21 mouse cellular contexts compared by ENCODE assay signal in genomic region chr11:100330235-100330634, GRCm38 (mm10). TPM values are rescaled to one million over a fixed set of nuclear protein-coding genes. Genes with fewer than 3 reads are reported as not detected.
A peak's percentile ranks its signal among the peaks of the same experiment; 100 is the strongest.
DNase-seq lines count a peak whose midpoint lies in the region; ATAC-seq and TF ChIP-seq lines count a peak whose summit lies in the region.
"Had no signal": no experiment of that assay in that cellular context is flagged by ENCODE, and none has a peak within 500 bp of the region (broad histone marks: within the 10 kb centered on the region; RNA-seq: fewer than 3 reads in every experiment).

No protein-coding gene starts in this region.

- no peak overlapping the region for H3K27ac ChIP-seq in hindbrain, embryonic 14.5 days
- H3K27ac ChIP-seq in hindbrain, embryonic 11.5 days (ENCODE audit: low read depth, low read length) = no peak overlapping the region
- H3K27ac ChIP-seq in neural tube, embryonic 13.5 days (replicated peaks) = 0 out of 2 replicates have a peak overlapping the region, but pooled peaks have one; percentile 18
- H3K27ac ChIP-seq: embryonic facial prominence, embryonic 12.5 days; heart, embryonic 13.5 days; left cerebral cortex, adult 2 months; liver, embryonic 14.5 days had no signal

- no peak; the same call in 1 of the 2 replicates for ATAC-seq in hindbrain, embryonic 14.5 days (ENCODE audit: low FRiP score)
- ATAC-seq in hindbrain, embryonic 11.5 days (ENCODE audit: low FRiP score) = no peak
- no peak for ATAC-seq in neural tube, embryonic 13.5 days (ENCODE audit: low read depth)
- ATAC-seq: intestine, postnatal 0 days had no signal

- no peaks in the 10 kb centered on the region for H3K36me3 ChIP-seq in hindbrain, embryonic 14.5 days (replicated peaks; ENCODE audit: control insufficient read depth, insufficient read depth)
- no peaks in the 10 kb centered on the region for H3K36me3 ChIP-seq in hindbrain, embryonic 11.5 days (ENCODE audit: control insufficient read depth, insufficient read depth, low read length)
- peaks cover 4% of the 10 kb centered on the region; the same call in 1 of the 2 replicates for H3K36me3 ChIP-seq in neural tube, embryonic 13.5 days
- H3K36me3 ChIP-seq: embryonic facial prominence, embryonic 12.5 days; G1E; heart, embryonic 13.5 days had no signal

- 0 out of 2 replicates have a peak overlapping the region, but pooled peaks have one; percentile 31 for H3K9ac ChIP-seq in hindbrain, embryonic 14.5 days
- H3K9ac ChIP-seq in hindbrain, embryonic 11.5 days (ENCODE audit: low read depth, low read length) = no peak overlapping the region
- no peak overlapping the region for H3K9ac ChIP-seq in neural tube, embryonic 13.5 days
- H3K9ac ChIP-seq: embryonic facial prominence, embryonic 12.5 days; heart, embryonic 13.5 days; liver, embryonic 14.5 days had no signal

- no peak for TF ChIP-seq CTCF in brain, embryonic 14.5 days (IDR thresholded peaks at IDR 0.05; ENCODE audit: borderline replicate concordance, extremely low read depth, insufficient read depth, insufficient read length)

- H3K4me1 ChIP-seq in hindbrain, embryonic 14.5 days (replicated peaks; ENCODE audit: control insufficient read depth, insufficient read depth, low read length) = peaks cover 44% of the 10 kb centered on the region
- H3K4me1 ChIP-seq in hindbrain, embryonic 11.5 days (replicated peaks; ENCODE audit: control insufficient read depth, insufficient read depth, low read length) = peaks cover 2% of the 10 kb centered on the region; the same call in 1 of the 2 replicates
- peaks cover 41% of the 10 kb centered on the region for H3K4me1 ChIP-seq in neural tube, embryonic 13.5 days (replicated peaks)

- H3K4me3 ChIP-seq in hindbrain, embryonic 14.5 days (replicated peaks; ENCODE audit: low read length) = no peak overlapping the region
- no peak overlapping the region for H3K4me3 ChIP-seq in hindbrain, embryonic 11.5 days (ENCODE audit: low read depth, low read length)
- no peak overlapping the region for H3K4me3 ChIP-seq in neural tube, embryonic 13.5 days
- H3K4me3 ChIP-seq: embryonic facial prominence, embryonic 12.5 days; heart, embryonic 13.5 days; left cerebral cortex, adult 2 months had no signal

- H3K27me3 ChIP-seq in hindbrain, embryonic 14.5 days (ENCODE audit: control insufficient read depth, insufficient read depth, low read length) = no peaks in the 10 kb centered on the region
- no peaks in the 10 kb centered on the region for H3K27me3 ChIP-seq in hindbrain, embryonic 11.5 days (ENCODE audit: control insufficient read depth, insufficient read depth, low read length)
- no peaks in the 10 kb centered on the region for H3K27me3 ChIP-seq in neural tube, embryonic 13.5 days
- H3K27me3 ChIP-seq: embryonic facial prominence, embryonic 12.5 days had no signal

- no peak for DNase-seq in hindbrain, embryonic 14.5 days (ENCODE audit: low spot score)
- DNase-seq in hindbrain, embryonic 11.5 days (ENCODE audit: low spot score) = no peak
- no peak for DNase-seq in neural tube, embryonic 10.5 days (ENCODE audit: extremely low spot score, low spot score)
- DNase-seq in brain, embryonic 14.5 days (ENCODE audit: low read depth) = peak; percentile 62
- DNase-seq in c-Kit-positive CD71-positive TER-119-positive erythroid progenitor cells, embryonic 14.5 days (ENCODE audit: low spot score) = no peak
- DNase-seq in retina, embryonic 14.5 days (ENCODE audit: low spot score) = no peak
- DNase-seq: adrenal gland, adult 2 months; cerebellum, adult 18-20 months; heart, postnatal 4 days; kidney, postnatal 10 days had no signal

- 0 out of 2 replicates have a peak overlapping the region, but pooled peaks have one; percentile 7 for H3K4me2 ChIP-seq in hindbrain, embryonic 14.5 days (replicated peaks)
- no peak overlapping the region for H3K4me2 ChIP-seq in hindbrain, embryonic 11.5 days (replicated peaks; ENCODE audit: low read depth, low read length)
- H3K4me2 ChIP-seq in neural tube, embryonic 13.5 days = 0 out of 2 replicates have a peak overlapping the region, but pooled peaks have one; percentile 9
- H3K4me2 ChIP-seq: embryonic facial prominence, embryonic 12.5 days; heart, embryonic 13.5 days had no signal

- no peak for TF ChIP-seq POLR2A in brain, embryonic 14.5 days (IDR thresholded peaks at IDR 0.05; ENCODE audit: borderline replicate concordance, extremely low read depth, insufficient read depth, insufficient read length, poor library complexity, severe bottlenecking)

- no peaks in the 10 kb centered on the region for H3K9me3 ChIP-seq in hindbrain, embryonic 14.5 days (ENCODE audit: control insufficient read depth, low read length)
- no peaks in the 10 kb centered on the region for H3K9me3 ChIP-seq in hindbrain, embryonic 11.5 days (ENCODE audit: control insufficient read depth, low read length)
- H3K9me3 ChIP-seq in neural tube, embryonic 13.5 days = no peaks in the 10 kb centered on the region
- H3K9me3 ChIP-seq: embryonic facial prominence, embryonic 12.5 days; G1E; heart, embryonic 13.5 days had no signal

- WGBS in hindbrain, embryonic 14.5 days = 35% methylated on average over 16 of the region's 16 CpGs
- WGBS in hindbrain, embryonic 11.5 days = 62% methylated on average over 16 of the region's 16 CpGs
- 43% methylated on average over 16 of the region's 16 CpGs for WGBS in neural tube, embryonic 13.5 days

RNA-seq across cellular contexts. Expression of gene Gast, which starts 4.0 kb away (rescaled TPM):
- polyA plus RNA-seq in hindbrain, embryonic 14.5 days (2014; fragmentation: Nextera tagmentation; extraction: Ambion mirVana) = 0.50 TPM in 1 of 2 replicates, not detected in the other
- polyA plus RNA-seq in hindbrain, embryonic 11.5 days (2014; fragmentation: Nextera tagmentation; extraction: Ambion mirVana) = 1.1 TPM in 1 of 2 replicates, not detected in the other
- 0.76 TPM in 1 of 2 replicates, not detected in the other for polyA plus RNA-seq in neural tube, embryonic 13.5 days (2015; fragmentation: Nextera tagmentation; extraction: Ambion mirVana)
- polyA plus RNA-seq in brain, embryonic 14.5 days (2012; rRNA removed) = 0.60 and 0.66 TPM in 2 replicates
- polyA plus RNA-seq: adrenal gland, adult 2 months; C2C12; embryonic facial prominence, embryonic 12.5 days; G1E; gonadal fat pad, adult 2 months; heart, embryonic 13.5 days; limb, embryonic 11.5 days; liver, embryonic 14.5 days; lung, postnatal 0 days had no signal

RNA-seq across cellular contexts. Expression of gene Eif1, which starts 10.6 kb away (rescaled TPM):
- 1,239 and 1,372 TPM in 2 replicates for polyA plus RNA-seq in hindbrain, embryonic 14.5 days (2014; fragmentation: Nextera tagmentation; extraction: Ambion mirVana)
- 1,709 and 1,853 TPM in 2 replicates for polyA plus RNA-seq in hindbrain, embryonic 11.5 days (2014; fragmentation: Nextera tagmentation; extraction: Ambion mirVana)
- 1,277 and 1,563 TPM in 2 replicates for polyA plus RNA-seq in neural tube, embryonic 13.5 days (2015; fragmentation: Nextera tagmentation; extraction: Ambion mirVana)
- polyA plus RNA-seq in brain, embryonic 14.5 days (2012; rRNA removed) = 291 and 330 TPM in 2 replicates

RNA-seq across cellular contexts. Expression of gene Hap1, which starts 25.7 kb away (rescaled TPM):
- polyA plus RNA-seq in hindbrain, embryonic 14.5 days (2014; fragmentation: Nextera tagmentation; extraction: Ambion mirVana) = 105 and 137 TPM in 2 replicates
- polyA plus RNA-seq in hindbrain, embryonic 11.5 days (2014; fragmentation: Nextera tagmentation; extraction: Ambion mirVana) = 12.0 and 12.8 TPM in 2 replicates
- 62.7 and 67.4 TPM in 2 replicates for polyA plus RNA-seq in neural tube, embryonic 13.5 days (2015; fragmentation: Nextera tagmentation; extraction: Ambion mirVana)
- polyA plus RNA-seq in brain, embryonic 14.5 days (2012; rRNA removed) = 188 and 226 TPM in 2 replicates
- polyA plus RNA-seq: G1E had no signal
